Mouse (Mus musculus) embryonic facial prominence, embryonic 11.5 days (tissue): ENCODE data around the gene Fam189a1. TPM values are rescaled to one million over a fixed set of nuclear protein-coding genes. Genes with fewer than 3 reads are reported as not detected.

ENCODE experiments used
- ATAC-seq: fragments of 200-750 bp; cut with Nextera tagmentation; replicated peaks from 2 replicates; pipeline ENCODE4 v1.8.0; 2017; ENCODE audit warnings: low read depth; ENCODE audit not compliant: insufficient number of reproducible peaks, low FRiP score, low TSS enrichment
- DNase-seq: peaks from one replicate; pipeline ENCODE4 v3.0.0-alpha.2; 2015; ENCODE audit warnings: low spot score
- H3K27ac ChIP-seq: fragments of 300-500 bp; sonication (generic); replicated peaks from 2 replicates; pipeline ENCODE4 v1.5.1; 2014; ENCODE audit warnings: mild to moderate bottlenecking, low read depth, low read length, control low read depth
- H3K27me3 ChIP-seq: fragments of 300-500 bp; sonication (generic); 2 replicates; pipeline ENCODE4 v1.6.1; 2014; ENCODE audit warnings: mild to moderate bottlenecking, low read length, moderate library complexity, mixed read lengths; ENCODE audit not compliant: control insufficient read depth, insufficient read depth
- H3K36me3 ChIP-seq: fragments of 300-500 bp; sonication (generic); replicated peaks from 2 replicates; pipeline ENCODE4 v1.6.1; 2014; ENCODE audit warnings: low read depth, mild to moderate bottlenecking, low read length, moderate library complexity, mixed read lengths; ENCODE audit not compliant: control insufficient read depth, insufficient read depth
- H3K4me1 ChIP-seq: fragments of 300-500 bp; sonication (generic); 2 replicates; pipeline ENCODE4 v1.6.1; 2014; ENCODE audit warnings: low read length, mixed read lengths; ENCODE audit not compliant: control insufficient read depth, insufficient read depth
- H3K4me2 ChIP-seq: fragments of 300-500 bp; sonication (generic); 2 replicates; pipeline ENCODE4 v1.6.1; 2014; ENCODE audit warnings: low read depth, mild to moderate bottlenecking, control low read depth, low read length, moderate library complexity
- H3K4me3 ChIP-seq: fragments of 300-500 bp; sonication (generic); 2 replicates; pipeline ENCODE4 v1.5.1; 2014; ENCODE audit warnings: low read depth, low read length, control low read depth
- H3K9ac ChIP-seq: fragments of 300-500 bp; sonication (generic); replicated peaks from 2 replicates; pipeline ENCODE4 v1.6.1; 2014; ENCODE audit warnings: mild to moderate bottlenecking, control low read depth, low read length
- H3K9me3 ChIP-seq: fragments of 300-500 bp; sonication (generic); replicated peaks from 2 replicates; pipeline ENCODE4 v1.6.1; 2016; ENCODE audit warnings: mild to moderate bottlenecking, low read length, inconsistent platforms, mixed read lengths; ENCODE audit not compliant: control insufficient read depth
- WGBS: fragments of 180-500 bp; shearing (Covaris S2); extraction: QIAGEN DNeasy Blood & Tissue Kit; methylation state at CpG from one replicate; pipeline ENCODE4 v1.1.7; 2014; 5-methylcytosine and 5-hydroxymethylcytosine counted together
- polyA plus RNA-seq: library from polyadenylated mRNA; unstranded; fragments of >200 nt; fragmentation: Nextera tagmentation; extraction: Ambion mirVana; gene quantifications from 2 replicates; pipeline ENCODE4 v1.2.1, GENCODE M21; 2014

The Fam189a1 gene
- polyA plus RNA-seq, 1 experiment from 2014 or later = 0.88 TPM

DNA sequence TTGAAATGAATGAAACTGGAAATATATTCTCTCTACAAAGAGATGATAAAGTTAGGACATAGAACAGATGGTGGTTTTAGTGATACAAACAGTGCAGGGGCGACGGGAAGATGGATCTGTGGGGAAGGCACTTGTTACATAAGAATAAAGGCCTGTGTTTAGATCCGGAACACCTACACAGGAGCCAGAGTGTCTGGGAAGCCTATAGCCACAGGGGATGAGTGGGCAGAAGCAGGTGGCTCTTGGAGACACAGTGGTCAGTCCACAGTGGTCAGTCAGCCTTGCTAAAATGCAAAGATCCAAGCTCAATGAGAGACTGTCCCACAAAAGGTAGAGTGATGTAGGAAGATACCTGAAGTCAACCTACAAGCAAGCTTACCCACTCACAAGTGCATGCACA, 32.6 kb downstream of the Fam189a1 start:
- H3K9me3 ChIP-seq = no peaks in the 10 kb centered on the region
- H3K4me1 ChIP-seq = no peaks in the 10 kb centered on the region
- no peak overlapping the region for H3K4me3 ChIP-seq
- DNase-seq (no peak), ATAC-seq (no peak)
- no peak overlapping the region for H3K27ac ChIP-seq
- no peaks in the 10 kb centered on the region for H3K36me3 ChIP-seq
- no peaks in the 10 kb centered on the region for H3K27me3 ChIP-seq
- no peak overlapping the region for H3K9ac ChIP-seq
- H3K4me2 ChIP-seq = no peak overlapping the region
- 89% methylated on average over 3 of the region's 3 CpGs for WGBS

DNA sequence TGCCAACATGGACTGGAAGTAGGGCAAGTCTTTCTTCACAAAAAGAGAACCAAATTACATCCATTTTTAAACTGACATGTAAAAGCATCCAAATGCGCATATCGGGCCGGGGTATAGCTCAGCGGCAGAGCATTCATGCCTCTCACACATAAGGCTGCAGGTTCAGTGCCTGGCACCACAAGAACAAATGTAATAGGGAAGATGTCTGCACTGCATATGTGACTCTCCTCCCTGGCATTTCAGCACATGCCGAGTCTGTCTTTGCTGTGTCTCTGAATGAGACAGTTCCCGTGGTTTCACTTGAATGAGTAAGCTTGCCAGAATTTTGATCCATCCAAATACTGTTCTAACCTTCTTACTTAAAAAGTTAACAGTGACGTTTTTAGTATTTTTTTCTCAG, 39.5 kb downstream of the Fam189a1 start:
- no peak overlapping the region for H3K4me2 ChIP-seq
- WGBS = 89% methylated on average over 7 of the region's 7 CpGs
- no peaks in the 10 kb centered on the region for H3K36me3 ChIP-seq
- no peak overlapping the region for H3K4me3 ChIP-seq
- ATAC-seq = no peak
- H3K4me1 ChIP-seq = no peaks in the 10 kb centered on the region
- no peaks in the 10 kb centered on the region for H3K27me3 ChIP-seq
- no peak overlapping the region for H3K9ac ChIP-seq
- no peak for DNase-seq
- H3K9me3 ChIP-seq = no peaks in the 10 kb centered on the region
- H3K27ac ChIP-seq = no peak overlapping the region

DNA sequence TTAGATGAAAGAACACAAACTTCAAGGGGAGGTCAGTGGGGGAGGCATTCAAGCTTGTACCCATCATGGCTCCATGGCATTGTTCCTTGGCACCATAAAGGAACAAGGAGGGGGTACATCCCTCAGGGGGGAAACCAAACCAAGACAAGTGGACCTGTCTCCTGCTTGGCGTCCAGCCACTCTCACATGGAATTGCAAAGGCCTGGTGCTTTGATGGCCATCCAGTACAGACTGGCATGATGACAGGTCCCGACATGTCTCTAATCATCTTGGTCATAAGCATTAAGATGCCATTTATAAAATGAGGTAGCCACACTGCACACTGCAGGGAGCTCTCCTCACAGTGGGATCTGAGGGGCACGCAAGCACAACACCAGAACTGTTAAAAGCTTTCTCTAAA, 41.0 kb downstream of the Fam189a1 start:
- ATAC-seq (no peak), DNase-seq (no peak)

DNA sequence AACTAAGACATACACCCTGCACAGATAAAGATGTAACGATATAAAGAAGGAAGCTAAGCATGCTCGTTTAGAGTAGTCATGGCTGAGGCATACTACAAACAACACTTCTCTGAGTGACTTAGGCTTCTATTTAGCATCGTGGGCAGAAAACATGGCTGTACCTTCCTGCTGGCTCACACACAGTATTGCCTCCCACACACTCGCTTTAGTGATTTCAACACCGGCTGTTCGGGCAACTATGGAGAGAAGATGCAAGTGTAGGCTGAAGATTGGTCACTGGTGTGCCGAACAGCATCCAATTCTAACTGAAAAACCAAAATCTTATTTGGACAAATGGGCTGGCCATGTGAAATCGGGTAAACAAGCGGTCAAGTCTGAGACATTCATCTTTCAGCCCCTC, 44.7 kb downstream of the Fam189a1 start:
- Histone ChIP-seq H3K9ac (no peak overlapping the region), H3K4me2 (no peak overlapping the region), H3K9me3 (no peaks in the 10 kb centered on the region), H3K4me3 (no peak overlapping the region), H3K36me3 (no peaks in the 10 kb centered on the region), H3K27me3 (no peaks in the 10 kb centered on the region), H3K4me1 (no peaks in the 10 kb centered on the region), H3K27ac (no peak overlapping the region)
- ATAC-seq (no peak), DNase-seq (no peak)
- 92% methylated on average over 9 of the region's 9 CpGs for WGBS

More for the DNA sequence above, 41.0 kb downstream of the Fam189a1 start:
- no peak overlapping the region for H3K4me3 ChIP-seq
- H3K4me2 ChIP-seq = no peak overlapping the region
- WGBS = 88% methylated on average over 3 of the region's 3 CpGs
- H3K4me1 ChIP-seq = no peaks in the 10 kb centered on the region
- H3K27ac ChIP-seq = no peak overlapping the region
- H3K9me3 ChIP-seq = no peaks in the 10 kb centered on the region
- H3K36me3 ChIP-seq = no peaks in the 10 kb centered on the region
- no peaks in the 10 kb centered on the region for H3K27me3 ChIP-seq
- H3K9ac ChIP-seq = no peak overlapping the region

DNA sequence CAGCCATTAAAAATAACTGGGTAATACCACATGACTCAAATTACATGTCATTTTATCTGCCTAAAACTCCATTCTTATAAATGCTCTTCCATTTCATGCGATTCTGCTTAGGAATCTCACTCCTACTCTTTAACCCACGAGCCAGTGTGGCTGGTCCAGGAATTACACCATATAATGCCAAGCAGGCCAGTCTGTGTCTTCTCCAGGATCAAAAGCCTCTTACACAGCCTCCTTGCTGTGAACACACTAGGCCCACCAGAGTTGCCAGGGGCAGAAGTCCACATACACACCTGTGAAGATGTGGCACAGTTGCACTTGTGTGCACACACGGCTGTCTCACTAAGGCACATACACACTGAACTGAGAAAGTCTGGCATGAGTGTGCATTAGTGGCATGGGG, 50.8 kb downstream of the Fam189a1 start:
- no peak overlapping the region for H3K4me3 ChIP-seq
- WGBS = 91% methylated on average over 3 of the region's 3 CpGs
- H3K9ac ChIP-seq = no peak overlapping the region
- no peaks in the 10 kb centered on the region for H3K9me3 ChIP-seq
- H3K4me2 ChIP-seq = no peak overlapping the region
- H3K27me3 ChIP-seq = no peaks in the 10 kb centered on the region
- H3K27ac ChIP-seq = no peak overlapping the region
- ATAC-seq (no peak), DNase-seq (no peak)
- H3K36me3 ChIP-seq = no peaks in the 10 kb centered on the region
- H3K4me1 ChIP-seq = no peaks in the 10 kb centered on the region

DNA sequence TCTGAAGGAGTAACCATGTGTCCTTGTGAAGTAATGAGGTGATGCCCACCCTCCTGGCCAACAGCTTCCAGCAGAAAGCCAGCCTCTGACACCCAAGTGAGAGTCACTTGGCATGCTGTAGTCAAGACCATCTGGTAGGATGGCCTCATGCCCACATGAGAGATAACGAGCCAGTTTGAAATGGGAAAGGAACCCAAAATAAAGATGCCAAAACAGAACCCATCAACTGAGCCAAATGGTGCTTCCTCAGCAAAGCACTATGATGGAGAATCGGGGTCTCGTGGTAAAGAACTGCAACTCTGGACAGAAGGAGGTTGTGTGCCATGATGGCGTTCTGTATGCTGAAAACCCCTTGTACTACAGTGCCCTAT, 51.3 kb downstream of the Fam189a1 start:
- Histone ChIP-seq H3K9ac (no peak overlapping the region), H3K27ac (no peak overlapping the region), H3K9me3 (no peaks in the 10 kb centered on the region), H3K4me3 (no peak overlapping the region), H3K4me1 (no peaks in the 10 kb centered on the region), H3K36me3 (no peaks in the 10 kb centered on the region), H3K4me2 (no peak overlapping the region), H3K27me3 (no peaks in the 10 kb centered on the region)
- 97% methylated on average over 4 of the region's 4 CpGs for WGBS
- DNase-seq = no peak
- ATAC-seq = no peak

- no peak for DNase-seq
- WGBS = 89% methylated on average over 17 of the region's 17 CpGs
Measured at GRCm38 (mm10) chr7:65104207-65105096, 51.9 kb downstream of the Fam189a1 start.

DNA sequence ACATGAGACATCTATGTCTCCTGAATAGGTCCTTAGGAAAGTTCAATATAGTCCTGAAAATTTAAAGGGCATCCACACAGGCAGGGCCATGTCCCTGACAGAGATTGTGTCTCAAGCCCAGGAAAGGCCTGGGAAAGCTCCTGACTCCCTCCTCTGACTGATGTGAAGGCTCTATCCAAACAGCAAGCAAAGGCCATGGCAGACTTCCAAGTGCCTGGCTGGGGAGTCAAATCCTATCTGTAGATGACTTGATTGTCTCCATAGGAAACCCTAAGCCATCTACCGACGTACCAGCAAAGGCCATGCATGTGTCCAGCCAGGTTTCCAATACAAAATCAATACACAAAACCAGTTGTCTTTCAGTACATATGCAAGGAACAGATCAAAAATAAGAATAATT, 54.7 kb downstream of the Fam189a1 start:
- Histone ChIP-seq H3K36me3 (no peaks in the 10 kb centered on the region), H3K27me3 (no peaks in the 10 kb centered on the region), H3K9me3 (no peaks in the 10 kb centered on the region), H3K27ac (no peak overlapping the region), H3K9ac (no peak overlapping the region), H3K4me1 (no peaks in the 10 kb centered on the region), H3K4me3 (no peak overlapping the region), H3K4me2 (no peak overlapping the region)
- no peak for ATAC-seq
- DNase-seq = no peak
- 86% methylated on average over 2 of the region's 2 CpGs for WGBS

More at GRCm38 (mm10) chr7:65104207-65105096, 51.9 kb downstream of the Fam189a1 start:
- H3K4me2 ChIP-seq = no peak overlapping the region
- no peaks in the 10 kb centered on the region for H3K9me3 ChIP-seq
- no peak overlapping the region for H3K4me3 ChIP-seq
- no peaks in the 10 kb centered on the region for H3K27me3 ChIP-seq
- H3K27ac ChIP-seq = no peak overlapping the region
- no peaks in the 10 kb centered on the region for H3K4me1 ChIP-seq
- H3K36me3 ChIP-seq = no peaks in the 10 kb centered on the region
- no peak for ATAC-seq
- H3K9ac ChIP-seq = no peak overlapping the region
